Mouse (Mus musculus): ENCODE results near the gene Gpc6. TPM values are rescaled to one million over a fixed set of nuclear protein-coding genes. Genes with fewer than 3 reads are reported as not detected.

Gene Gpc6
- polyA plus RNA-seq, 1 experiment, result not detected

DNA sequence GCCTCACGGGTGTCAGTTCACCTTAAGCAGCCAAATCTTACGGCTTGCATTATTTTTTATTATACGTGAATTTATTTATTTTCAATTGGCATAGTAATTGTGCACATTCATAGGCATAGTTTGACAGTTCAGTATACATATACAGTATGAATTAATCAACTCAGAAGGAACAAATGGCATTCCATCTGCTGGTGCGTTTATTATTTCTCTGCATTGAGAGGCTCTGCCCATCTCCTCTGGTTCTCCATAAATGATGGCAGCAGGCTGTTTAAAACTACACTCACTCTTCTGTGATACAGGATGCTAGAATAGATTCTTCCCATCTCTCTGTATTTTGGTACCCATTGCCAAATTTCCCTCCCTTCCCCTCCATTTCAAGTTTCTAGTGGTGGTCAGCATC is 16.7 kb downstream of the Gpc6 start:
- WGBS, result 94% methylated on average over 4 of the region's 4 CpGs
- Histone ChIP-seq H3K4me1 (ENCODE audit: control insufficient read depth, insufficient read depth, low read length) (no peaks in the 10 kb centered on the region), H3K27ac (ENCODE audit: insufficient read depth, low read depth, low read length) (no peak overlapping the region), H3K4me3 (ENCODE audit: insufficient read depth, low read depth, low read length) (no peak overlapping the region)
- TF ChIP-seq CTCF (IDR thresholded peaks at IDR 0.05; ENCODE audit: insufficient read depth, low read depth, low read length), result no peak
- TF ChIP-seq POLR2A (IDR thresholded peaks at IDR 0.05; ENCODE audit: insufficient read depth, low read depth, low read length), result no peak

DNA sequence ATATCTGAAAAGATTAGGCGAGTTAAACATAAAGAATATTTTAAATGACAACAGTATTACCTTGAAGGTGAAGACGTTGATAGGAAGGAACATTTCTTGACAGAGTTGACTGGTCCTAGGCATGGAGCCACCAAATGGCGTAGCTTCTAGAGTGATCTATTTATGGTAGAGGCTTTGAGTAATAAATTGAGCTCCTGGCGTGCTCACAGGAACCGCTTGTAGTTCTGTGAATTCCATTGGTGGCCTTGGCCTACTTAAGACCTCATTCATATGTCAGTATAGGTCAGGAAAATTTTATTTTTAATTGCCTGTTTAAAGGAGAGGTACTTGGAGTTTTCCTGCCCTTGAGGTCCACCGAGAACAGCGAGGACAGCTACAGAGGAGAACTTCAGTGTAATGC is 18.6 kb downstream of the Gpc6 start:
- H3K4me1 ChIP-seq (ENCODE audit: control insufficient read depth, insufficient read depth, low read length), result no peaks in the 10 kb centered on the region
- WGBS, result 96% methylated on average over 7 of the region's 7 CpGs
- H3K4me3 ChIP-seq (ENCODE audit: insufficient read depth, low read depth, low read length), result no peak overlapping the region
- no peak overlapping the region for H3K27ac ChIP-seq (ENCODE audit: insufficient read depth, low read depth, low read length)
- no peak for TF ChIP-seq POLR2A (IDR thresholded peaks at IDR 0.05; ENCODE audit: insufficient read depth, low read depth, low read length)
- TF ChIP-seq CTCF (IDR thresholded peaks at IDR 0.05; ENCODE audit: insufficient read depth, low read depth, low read length), result no peak

DNA sequence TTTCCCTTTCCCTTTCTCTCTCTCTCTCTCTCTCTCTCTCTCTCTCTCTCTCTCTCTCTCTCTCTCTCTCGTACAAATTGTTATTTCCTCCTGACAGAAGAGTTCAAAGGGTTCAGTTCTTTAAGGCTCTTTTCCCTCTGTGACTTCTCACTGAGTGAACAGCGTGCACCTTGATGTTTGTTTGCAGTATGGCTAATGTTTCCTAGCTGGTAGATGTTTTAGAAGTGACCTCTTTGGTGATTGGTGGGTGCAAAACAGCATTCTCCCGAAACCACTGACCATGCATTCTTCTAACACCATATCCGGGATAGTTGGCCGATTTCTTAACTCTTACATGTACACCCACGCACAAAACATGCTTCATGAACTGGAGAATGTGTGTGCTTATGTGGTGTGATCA is 20.9 kb downstream of the Gpc6 start:
- no peaks in the 10 kb centered on the region for H3K4me1 ChIP-seq (ENCODE audit: control insufficient read depth, insufficient read depth, low read length)
- WGBS, result 89% methylated on average over 6 of the region's 6 CpGs
- H3K27ac ChIP-seq (ENCODE audit: insufficient read depth, low read depth, low read length), result no peak overlapping the region
- TF ChIP-seq CTCF (IDR thresholded peaks at IDR 0.05; ENCODE audit: insufficient read depth, low read depth, low read length) (no peak), POLR2A (IDR thresholded peaks at IDR 0.05; ENCODE audit: insufficient read depth, low read depth, low read length) (no peak)
- H3K4me3 ChIP-seq (ENCODE audit: insufficient read depth, low read depth, low read length), result no peak overlapping the region

DNA sequence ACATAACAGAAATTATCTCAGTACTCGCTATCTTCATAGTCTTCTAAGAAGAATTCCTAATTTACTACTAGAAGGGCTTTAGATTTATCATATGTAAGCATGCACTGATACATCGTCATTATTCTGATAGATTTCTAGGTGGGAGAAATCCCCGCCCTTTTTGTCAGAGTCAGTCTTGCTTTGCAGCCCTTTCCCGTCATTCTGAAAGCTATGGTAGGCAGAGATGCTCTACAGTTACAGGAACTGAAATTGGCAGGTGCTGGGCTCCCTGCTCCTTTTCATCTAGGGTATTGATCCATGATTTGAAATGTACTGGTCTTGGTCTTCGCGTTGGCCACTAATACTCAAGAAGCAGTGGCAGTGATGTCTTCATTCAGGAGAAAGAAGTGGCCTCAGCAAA is 22.3 kb downstream of the Gpc6 start:
- TF ChIP-seq POLR2A (IDR thresholded peaks at IDR 0.05; ENCODE audit: insufficient read depth, low read depth, low read length) (no peak), CTCF (IDR thresholded peaks at IDR 0.05; ENCODE audit: insufficient read depth, low read depth, low read length) (no peak)
- Histone ChIP-seq H3K27ac (ENCODE audit: insufficient read depth, low read depth, low read length) (no peak overlapping the region), H3K4me1 (ENCODE audit: control insufficient read depth, insufficient read depth, low read length) (no peaks in the 10 kb centered on the region), H3K4me3 (ENCODE audit: insufficient read depth, low read depth, low read length) (no peak overlapping the region)
- WGBS, result 97% methylated on average over 6 of the region's 6 CpGs

DNA sequence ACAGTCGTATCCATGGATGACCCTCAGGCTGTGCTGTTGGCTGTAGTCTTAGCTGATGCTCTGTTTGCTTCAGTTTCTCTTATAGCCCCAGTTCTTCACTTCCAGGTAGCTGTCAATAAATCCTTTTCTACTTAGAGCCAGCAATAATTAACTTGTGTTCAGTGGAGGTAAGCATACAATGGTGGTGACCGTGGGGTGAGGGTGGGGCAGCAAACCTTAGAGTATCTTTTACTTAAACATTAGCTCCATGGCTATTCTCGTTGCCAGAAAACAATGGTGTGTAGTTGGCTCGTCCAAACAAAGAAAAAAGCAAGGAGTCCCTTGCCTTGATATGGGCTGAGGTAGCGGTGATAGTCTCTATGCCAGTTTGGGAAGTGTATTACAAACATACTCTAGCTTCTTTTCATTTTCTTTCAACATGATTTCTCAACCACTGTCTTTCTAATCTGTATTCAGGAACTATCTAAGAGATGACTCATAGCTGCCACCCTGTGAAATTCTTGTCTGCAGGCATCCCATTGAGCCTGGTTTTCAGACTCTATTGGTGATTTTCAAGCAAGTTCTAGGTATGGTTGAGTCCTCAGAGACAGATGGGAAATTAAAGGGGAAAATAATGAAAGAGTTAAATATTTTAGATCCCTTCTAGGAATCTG is 22.9 kb downstream of the Gpc6 start:
- H3K4me1 ChIP-seq (ENCODE audit: control insufficient read depth, insufficient read depth, low read length), result no peaks in the 10 kb centered on the region
- TF ChIP-seq CTCF (IDR thresholded peaks at IDR 0.05; ENCODE audit: insufficient read depth, low read depth, low read length), result no peak
- TF ChIP-seq POLR2A (IDR thresholded peaks at IDR 0.05; ENCODE audit: insufficient read depth, low read depth, low read length), result no peak
- no peak overlapping the region for H3K4me3 ChIP-seq (ENCODE audit: insufficient read depth, low read depth, low read length)
- no peak overlapping the region for H3K27ac ChIP-seq (ENCODE audit: insufficient read depth, low read depth, low read length)
- 94% methylated on average over 5 of the region's 5 CpGs for WGBS

DNA sequence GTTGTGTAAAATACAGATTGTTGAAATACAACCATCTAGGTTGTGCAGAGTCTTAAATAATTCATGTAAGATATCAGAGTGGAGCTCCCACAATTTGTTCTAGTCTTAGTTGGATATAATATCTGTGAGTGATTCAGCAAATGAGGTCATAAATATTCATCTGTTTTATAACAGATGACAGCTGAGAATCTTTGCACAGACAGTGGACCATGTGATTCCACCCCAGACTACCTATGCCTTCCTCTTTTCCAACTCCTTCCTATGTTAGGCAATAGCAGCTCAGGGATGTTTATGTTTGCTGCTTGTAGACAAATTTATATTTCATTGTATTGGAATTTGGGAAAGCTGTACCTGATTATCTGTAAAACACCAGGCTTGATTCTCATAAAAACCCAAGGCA is 32.0 kb downstream of the Gpc6 start:
- TF ChIP-seq POLR2A (IDR thresholded peaks at IDR 0.05; ENCODE audit: insufficient read depth, low read depth, low read length), result no peak
- TF ChIP-seq CTCF (IDR thresholded peaks at IDR 0.05; ENCODE audit: insufficient read depth, low read depth, low read length), result no peak
- Histone ChIP-seq H3K27ac (ENCODE audit: insufficient read depth, low read depth, low read length) (no peak overlapping the region), H3K4me3 (ENCODE audit: insufficient read depth, low read depth, low read length) (no peak overlapping the region), H3K4me1 (ENCODE audit: control insufficient read depth, insufficient read depth, low read length) (no peaks in the 10 kb centered on the region)

DNA sequence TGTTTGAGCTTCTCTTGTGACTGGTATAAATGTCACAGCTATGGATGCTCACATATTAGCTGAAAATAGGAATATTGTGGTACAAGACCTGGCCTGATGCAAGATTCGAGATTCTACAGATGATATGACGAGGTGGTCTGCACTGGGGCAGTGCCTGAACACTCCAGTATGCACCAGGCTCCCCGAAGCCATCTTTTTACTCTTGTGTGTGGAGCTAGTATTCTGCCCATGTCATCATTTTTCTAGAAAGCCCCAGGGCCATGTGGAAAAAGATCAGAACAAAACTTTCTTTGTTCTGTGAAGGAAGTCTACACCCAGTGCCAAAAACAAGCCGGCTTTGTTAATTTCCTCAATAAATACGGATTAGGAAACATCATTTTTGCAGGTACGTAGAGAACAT is 39.7 kb downstream of the Gpc6 start:
- WGBS, result 71% methylated on average over 6 of the region's 6 CpGs
- Histone ChIP-seq H3K4me3 (ENCODE audit: insufficient read depth, low read depth, low read length) (no peak overlapping the region), H3K4me1 (ENCODE audit: control insufficient read depth, insufficient read depth, low read length) (no peaks in the 10 kb centered on the region), H3K27ac (ENCODE audit: insufficient read depth, low read depth, low read length) (no peak overlapping the region)
- TF ChIP-seq CTCF (IDR thresholded peaks at IDR 0.05; ENCODE audit: insufficient read depth, low read depth, low read length), result no peak
- TF ChIP-seq POLR2A (IDR thresholded peaks at IDR 0.05; ENCODE audit: insufficient read depth, low read depth, low read length), result no peak

DNA sequence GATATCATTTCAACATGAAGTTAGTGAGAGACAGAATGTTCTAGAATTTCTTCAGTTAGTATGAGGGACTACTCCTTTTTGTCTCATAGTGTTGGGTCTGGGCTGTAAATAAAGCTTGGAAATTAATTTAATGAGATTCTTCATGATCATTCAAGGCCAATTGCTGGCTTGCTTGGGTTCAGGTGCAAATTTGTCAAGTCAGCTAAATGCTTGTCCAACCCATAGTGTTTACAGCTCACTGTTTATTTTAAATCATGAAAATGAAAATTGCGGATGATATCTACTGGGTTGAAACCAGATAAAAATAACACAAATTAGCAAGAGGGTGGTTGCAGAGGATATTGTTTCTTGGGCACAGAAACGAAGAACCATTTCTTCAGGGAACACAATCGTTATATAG is 49.6 kb downstream of the Gpc6 start:
- WGBS, result 91% methylated on average over 3 of the region's 3 CpGs
- Histone ChIP-seq H3K27ac (ENCODE audit: insufficient read depth, low read depth, low read length) (no peak overlapping the region), H3K4me3 (ENCODE audit: insufficient read depth, low read depth, low read length) (no peak overlapping the region), H3K4me1 (ENCODE audit: control insufficient read depth, insufficient read depth, low read length) (no peaks in the 10 kb centered on the region)
- TF ChIP-seq CTCF (IDR thresholded peaks at IDR 0.05; ENCODE audit: insufficient read depth, low read depth, low read length) (no peak), POLR2A (IDR thresholded peaks at IDR 0.05; ENCODE audit: insufficient read depth, low read depth, low read length) (no peak)

DNA sequence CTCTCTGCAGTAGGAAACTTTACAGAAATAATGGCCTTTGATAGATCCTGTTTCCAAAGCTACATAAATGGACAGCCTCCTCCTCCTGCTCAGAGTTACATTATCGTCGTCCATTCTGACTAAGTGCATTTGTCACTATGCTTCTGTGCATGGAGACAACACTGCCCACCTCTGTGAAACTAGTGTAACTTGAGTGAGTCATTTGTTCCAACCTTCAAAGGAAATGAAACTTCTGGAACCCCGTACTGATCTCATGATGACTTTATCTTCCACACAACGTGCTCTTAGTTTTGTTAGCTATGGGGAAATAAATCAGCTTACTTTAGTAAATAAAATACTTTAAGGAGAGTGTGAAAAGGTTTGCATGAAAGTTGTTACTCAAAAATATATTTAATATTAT is 50.1 kb downstream of the Gpc6 start:
- TF ChIP-seq POLR2A (IDR thresholded peaks at IDR 0.05; ENCODE audit: insufficient read depth, low read depth, low read length) (no peak), CTCF (IDR thresholded peaks at IDR 0.05; ENCODE audit: insufficient read depth, low read depth, low read length) (no peak)
- no peak overlapping the region for H3K4me3 ChIP-seq (ENCODE audit: insufficient read depth, low read depth, low read length)
- 65% methylated on average over 4 of the region's 4 CpGs for WGBS
- H3K27ac ChIP-seq (ENCODE audit: insufficient read depth, low read depth, low read length), result no peak overlapping the region
- no peaks in the 10 kb centered on the region for H3K4me1 ChIP-seq (ENCODE audit: control insufficient read depth, insufficient read depth, low read length)

DNA sequence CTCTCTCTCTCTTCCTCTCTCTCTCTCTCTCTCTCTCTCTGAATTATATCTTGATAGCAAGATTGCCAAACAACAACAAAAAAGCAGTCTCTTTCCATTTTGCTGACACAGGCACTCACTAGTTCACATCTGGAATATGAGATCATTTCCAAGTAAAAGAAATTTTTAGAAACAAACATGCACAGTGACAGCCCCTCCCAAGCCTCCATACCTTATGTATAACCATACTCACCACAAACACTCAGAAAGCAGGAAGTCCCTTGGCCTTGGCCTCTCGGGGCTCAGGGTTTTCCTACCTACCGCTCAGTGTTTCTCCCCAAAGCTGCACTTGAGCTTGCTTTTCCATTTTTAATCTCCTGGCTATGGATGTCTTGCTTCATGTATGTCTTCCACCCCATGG is 52.1 kb downstream of the Gpc6 start:
- no peak overlapping the region for H3K27ac ChIP-seq (ENCODE audit: insufficient read depth, low read depth, low read length)
- no peak overlapping the region for H3K4me3 ChIP-seq (ENCODE audit: insufficient read depth, low read depth, low read length)
- 97% methylated on average over 2 of the region's 2 CpGs for WGBS
- TF ChIP-seq CTCF (IDR thresholded peaks at IDR 0.05; ENCODE audit: insufficient read depth, low read depth, low read length), result no peak
- TF ChIP-seq POLR2A (IDR thresholded peaks at IDR 0.05; ENCODE audit: insufficient read depth, low read depth, low read length), result no peak
- H3K4me1 ChIP-seq (ENCODE audit: control insufficient read depth, insufficient read depth, low read length), result no peaks in the 10 kb centered on the region

All from olfactory bulb, adult 2 months (tissue).